Mouse (Mus musculus) ES-Bruce4 (cell line): ENCODE measurements around the gene Acbd6.

ENCODE experiments used
- EP300 ChIP-seq: IDR thresholded peaks from 2 replicates; pipeline ENCODE4 v1.6.1; 2011; ENCODE audit warnings: low read depth, low read length; ENCODE audit not compliant: insufficient read depth
- POLR2A ChIP-seq: IDR thresholded peaks from one replicate; pipeline ENCODE4 v1.8.1; 2011; ENCODE audit warnings: low read length; ENCODE audit not compliant: insufficient read depth

- TF ChIP-seq POLR2A, result no peak
- TF ChIP-seq EP300, result no peak
Observed at GRCm38 (mm10) chr1:155614426-155614825, 56.5 kb downstream of the Acbd6 start.
